In the genomic region with DNA sequence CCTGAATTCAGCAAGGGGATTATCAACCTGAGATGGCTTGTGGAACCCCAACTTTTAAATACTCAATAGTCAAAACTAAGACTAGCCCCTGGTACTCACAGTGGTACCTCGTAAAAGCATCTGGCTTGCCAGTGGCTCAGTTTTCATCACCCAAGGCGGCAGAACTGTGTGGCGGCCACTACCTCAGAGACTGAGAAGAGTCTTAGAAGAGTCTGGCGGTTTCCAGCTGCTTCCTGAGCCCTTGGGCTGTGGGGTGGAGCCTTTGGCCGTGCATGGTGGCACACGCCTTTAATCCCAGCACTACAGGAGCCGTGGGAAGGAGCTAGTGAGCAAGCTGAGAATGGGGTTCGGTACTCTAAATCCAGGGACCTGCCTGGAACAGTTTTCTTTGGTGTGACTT, we compare ENCODE assay signal across 16 mouse cellular contexts. TPM values are rescaled to one million over a fixed set of nuclear protein-coding genes. Genes with fewer than 3 reads are reported as not detected.
DNase-seq lines count a peak whose midpoint lies in the region; ATAC-seq and TF ChIP-seq lines count a peak whose summit lies in the region.
"Had no signal": no experiment of that assay in that cellular context is flagged by ENCODE, and none has a peak within 500 bp of the region (broad histone marks: within the 10 kb centered on the region; RNA-seq: fewer than 3 reads in every experiment).

No protein-coding gene starts in this region.

- WGBS in liver, embryonic 15.5 days (ENCODE audit: insufficient replicate concordance): 12% methylated on average over 8 of the region's 8 CpGs
- WGBS in embryonic facial prominence, embryonic 14.5 days: 11% methylated on average over 8 of the region's 8 CpGs
- 42% methylated on average over 8 of the region's 8 CpGs for WGBS in hindbrain, postnatal 0 days

- DNase-seq in liver: no peak
- DNase-seq in embryonic facial prominence, embryonic 14.5 days (ENCODE audit: low spot score): peak; percentile 75
- DNase-seq in urinary bladder, postnatal 10 days (ENCODE audit: low spot score): no peak
- DNase-seq in urinary bladder, postnatal 4 days (ENCODE audit: low spot score in 2 of 2): no peak
- DNase-seq in hindbrain, postnatal 0 days (ENCODE audit: low spot score): no peak
- DNase-seq: adrenal gland, postnatal 10 days; cerebellum, postnatal 14 days; gastrocnemius, postnatal 25 days; kidney, postnatal 36 days had no signal

- no peak for TF ChIP-seq POLR2A in myocyte (IDR thresholded peaks at IDR 0.05; ENCODE audit: insufficient read length, low read depth)

- ATAC-seq in liver, embryonic 15.5 days (ENCODE audit: insufficient read depth): no peak
- peak; percentile 37 for ATAC-seq in CD4-positive, CD25-positive, alpha-beta regulatory T cell, adult 4 months
- ATAC-seq in embryonic facial prominence, embryonic 14.5 days (ENCODE audit: low read depth): peak; percentile 53; the same call in 1 of the 2 replicates
- ATAC-seq in hindbrain, postnatal 0 days: no peak
- ATAC-seq: midbrain, embryonic 13.5 days had no signal

- no peaks in the 10 kb centered on the region for H3K9me3 ChIP-seq in liver, embryonic 15.5 days (replicated peaks)
- peaks cover 5% of the 10 kb centered on the region for H3K9me3 ChIP-seq in embryonic facial prominence, embryonic 14.5 days (ENCODE audit: control insufficient read depth, low read length)
- H3K9me3 ChIP-seq in hindbrain, postnatal 0 days (ENCODE audit: low read length): 0 out of 2 replicates have a peak, but pooled peaks cover 2% of the 10 kb centered on the region

- H3K27ac ChIP-seq in liver, embryonic 15.5 days (replicated peaks): no peak overlapping the region; the same call in 1 of the 2 replicates
- peak overlapping the region; percentile 63 for H3K27ac ChIP-seq in embryonic facial prominence, embryonic 14.5 days (replicated peaks; ENCODE audit: low read depth, low read length)
- no peak overlapping the region for H3K27ac ChIP-seq in hindbrain, postnatal 0 days
- H3K27ac ChIP-seq: hindbrain, embryonic 10.5 days; midbrain, embryonic 13.5 days had no signal

- H3ac ChIP-seq in myocyte (ENCODE audit: control insufficient read depth, insufficient read length): no peak overlapping the region

- H3K9ac ChIP-seq in liver, embryonic 15.5 days: no peak overlapping the region
- no peak overlapping the region for H3K9ac ChIP-seq in embryonic facial prominence, embryonic 14.5 days (ENCODE audit: low read depth, low read length)
- no peak overlapping the region for H3K9ac ChIP-seq in hindbrain, postnatal 0 days (replicated peaks; ENCODE audit: low read length)
- H3K9ac ChIP-seq: midbrain, embryonic 13.5 days had no signal

- no peak for TF ChIP-seq CTCF in hindbrain, postnatal 0 days (IDR thresholded peaks at IDR 0.05; ENCODE audit: low read depth)

- peak overlapping the region; percentile 5; the same call in 1 of the 2 replicates for H3K4me2 ChIP-seq in liver, embryonic 15.5 days
- peak overlapping the region; percentile 11; the same call in 1 of the 2 replicates for H3K4me2 ChIP-seq in embryonic facial prominence, embryonic 14.5 days (ENCODE audit: low read depth, low read length)
- H3K4me2 ChIP-seq in myocyte (ENCODE audit: low read depth): peak overlapping the region; percentile 61
- no peak overlapping the region for H3K4me2 ChIP-seq in hindbrain, postnatal 0 days (ENCODE audit: low read depth, low read length)
- H3K4me2 ChIP-seq: midbrain, embryonic 13.5 days had no signal

- peaks cover 11% of the 10 kb centered on the region; the same call in 1 of the 2 replicates for H3K27me3 ChIP-seq in liver, embryonic 15.5 days
- no peaks in the 10 kb centered on the region for H3K27me3 ChIP-seq in embryonic facial prominence, embryonic 14.5 days (replicated peaks; ENCODE audit: control insufficient read depth, insufficient read depth, low read length)
- H3K27me3 ChIP-seq in myocyte (ENCODE audit: control insufficient read depth, insufficient read depth, insufficient read length): no peaks in the 10 kb centered on the region
- 0 out of 2 replicates have a peak, but pooled peaks cover 3% of the 10 kb centered on the region for H3K27me3 ChIP-seq in hindbrain, postnatal 0 days (ENCODE audit: insufficient read depth, low read length)
- H3K27me3 ChIP-seq: midbrain, embryonic 13.5 days had no signal

- H3K36me3 ChIP-seq in liver, embryonic 15.5 days (replicated peaks): no peaks in the 10 kb centered on the region
- no peaks in the 10 kb centered on the region for H3K36me3 ChIP-seq in embryonic facial prominence, embryonic 14.5 days (ENCODE audit: control insufficient read depth, insufficient read depth, low read length)
- H3K36me3 ChIP-seq in myocyte (ENCODE audit: control insufficient read depth, insufficient read depth): no peaks in the 10 kb centered on the region
- H3K36me3 ChIP-seq in hindbrain, postnatal 0 days (ENCODE audit: insufficient read depth, low read length): no peaks in the 10 kb centered on the region
- H3K36me3 ChIP-seq: hindbrain, embryonic 10.5 days; midbrain, embryonic 13.5 days had no signal

- H3K79me2 ChIP-seq in myocyte (ENCODE audit: control insufficient read depth, insufficient read depth): no peaks in the 10 kb centered on the region

- H3K4me1 ChIP-seq in liver, embryonic 15.5 days (replicated peaks): 0 out of 2 replicates have a peak, but pooled peaks cover 6% of the 10 kb centered on the region
- peaks cover 19% of the 10 kb centered on the region for H3K4me1 ChIP-seq in embryonic facial prominence, embryonic 14.5 days (ENCODE audit: control insufficient read depth, insufficient read depth, low read length)
- H3K4me1 ChIP-seq in hindbrain, postnatal 0 days (ENCODE audit: insufficient read depth, low read length): no peaks in the 10 kb centered on the region
- H3K4me1 ChIP-seq: midbrain, embryonic 13.5 days had no signal

- no peak overlapping the region for H3K4me3 ChIP-seq in liver, embryonic 15.5 days (replicated peaks)
- H3K4me3 ChIP-seq in embryonic facial prominence, embryonic 14.5 days (ENCODE audit: low read depth, low read length): no peak overlapping the region
- H3K4me3 ChIP-seq in myocyte: no peak overlapping the region
- H3K4me3 ChIP-seq in hindbrain, postnatal 0 days (ENCODE audit: low read length): no peak overlapping the region
- H3K4me3 ChIP-seq: hindbrain, embryonic 10.5 days; midbrain, embryonic 13.5 days had no signal

TF ChIP-seq in myocyte, 11 proteins besides CTCF, POLR2A, EP300 and RAD21 (continues in another document):
- no peak for TF ChIP-seq REST (IDR thresholded peaks at IDR 0.05; ENCODE audit: insufficient read depth, insufficient read length)
- no peak for TF ChIP-seq USF1 (IDR thresholded peaks at IDR 0.05; ENCODE audit: low read depth)
- TF ChIP-seq SRF (IDR thresholded peaks at IDR 0.05; ENCODE audit: control insufficient read depth, insufficient read length, low read depth): no peak
- TF ChIP-seq MYOD1 (IDR thresholded peaks at IDR 0.05; ENCODE audit: control insufficient read depth in 1 of 3, insufficient read length in 2 of 3, low read depth in 2 of 3): no peak
- TF ChIP-seq TCF3 (IDR thresholded peaks at IDR 0.05; ENCODE audit: insufficient read length, low read depth): no peak
- no peak for TF ChIP-seq CEBPB (IDR thresholded peaks at IDR 0.05; ENCODE audit: insufficient read depth, poor library complexity, severe bottlenecking)
- TF ChIP-seq TCF12 (IDR thresholded peaks at IDR 0.05; ENCODE audit: insufficient read depth, poor library complexity, severe bottlenecking): no peak

RNA-seq across cellular contexts. Expression of gene Pigt, which starts 25.0 kb away (rescaled TPM):
- 23.6 and 25.9 TPM in 2 replicates for polyA plus RNA-seq in liver, embryonic 15.5 days (2015; fragmentation: Nextera tagmentation; extraction: Ambion mirVana)
- polyA plus RNA-seq in CD4-positive, CD25-positive, alpha-beta regulatory T cell, adult 4 months (2017; shearing (Covaris generic)): 10 to 100 TPM; 17.0 to 27.0 TPM
- 72.9 and 76.9 TPM in 2 replicates for polyA plus RNA-seq in embryonic facial prominence, embryonic 14.5 days (2014; fragmentation: Nextera tagmentation; extraction: Ambion mirVana)
- 79.2 TPM for polyA plus RNA-seq in myocyte (2012; fragmentation: generic; extraction: Trizol)
- total RNA-seq in hindbrain, postnatal 0 days (2014; rRNA removed): 118 and 134 TPM in 2 replicates
- polyA plus RNA-seq in hindbrain, postnatal 0 days (2015; fragmentation: Nextera tagmentation; extraction: Ambion mirVana): 102 and 116 TPM in 2 replicates

RNA-seq across cellular contexts. Expression of gene Dbndd2, which starts 36.4 kb away (rescaled TPM):
- polyA plus RNA-seq in liver, embryonic 15.5 days (2015; fragmentation: Nextera tagmentation; extraction: Ambion mirVana): 2.2 and 6.2 TPM in 2 replicates
- 1 to 10 TPM; 3.7 to 4.5 TPM for polyA plus RNA-seq in CD4-positive, CD25-positive, alpha-beta regulatory T cell, adult 4 months (2017; shearing (Covaris generic))
- polyA plus RNA-seq in embryonic facial prominence, embryonic 14.5 days (2014; fragmentation: Nextera tagmentation; extraction: Ambion mirVana): 4.1 and 10.5 TPM in 2 replicates
- 16.4 TPM for polyA plus RNA-seq in myocyte (2012; fragmentation: generic; extraction: Trizol)
- total RNA-seq in hindbrain, postnatal 0 days (2014; rRNA removed): 29.5 and 30.9 TPM in 2 replicates
- 37.2 and 38.0 TPM in 2 replicates for polyA plus RNA-seq in hindbrain, postnatal 0 days (2015; fragmentation: Nextera tagmentation; extraction: Ambion mirVana)

RNA-seq across cellular contexts. Expression of gene Wfdc2, which starts 39.9 kb away (rescaled TPM):
- 1.7 TPM in 2 replicates for polyA plus RNA-seq in liver, embryonic 15.5 days (2015; fragmentation: Nextera tagmentation; extraction: Ambion mirVana)
- 1 to 10 TPM; 2.2 to 3.0 TPM for polyA plus RNA-seq in CD4-positive, CD25-positive, alpha-beta regulatory T cell, adult 4 months (2017; shearing (Covaris generic))
- 53.7 and 62.4 TPM in 2 replicates for polyA plus RNA-seq in embryonic facial prominence, embryonic 14.5 days (2014; fragmentation: Nextera tagmentation; extraction: Ambion mirVana)
- not detected for polyA plus RNA-seq in myocyte (2012; fragmentation: generic; extraction: Trizol)
- total RNA-seq in hindbrain, postnatal 0 days (2014; rRNA removed): 1.5 and 2.7 TPM in 2 replicates
- polyA plus RNA-seq in hindbrain, postnatal 0 days (2015; fragmentation: Nextera tagmentation; extraction: Ambion mirVana): 3.1 and 4.5 TPM in 2 replicates
- total RNA-seq: gastrocnemius, postnatal 25 days; left cerebral cortex, postnatal 36 days had no signal

RNA-seq across cellular contexts. Expression of gene Trp53tg5, which starts 48.8 kb away (rescaled TPM):
- not detected in 2 replicates for polyA plus RNA-seq in liver, embryonic 15.5 days (2015; fragmentation: Nextera tagmentation; extraction: Ambion mirVana)
- polyA plus RNA-seq in CD4-positive, CD25-positive, alpha-beta regulatory T cell, adult 4 months (2017; shearing (Covaris generic)): not detected
- not detected in 2 replicates for polyA plus RNA-seq in embryonic facial prominence, embryonic 14.5 days (2014; fragmentation: Nextera tagmentation; extraction: Ambion mirVana)
- not detected for polyA plus RNA-seq in myocyte (2012; fragmentation: generic; extraction: Trizol)
- total RNA-seq in hindbrain, postnatal 0 days (2014; rRNA removed): not detected in 2 replicates
- polyA plus RNA-seq in hindbrain, postnatal 0 days (2015; fragmentation: Nextera tagmentation; extraction: Ambion mirVana): not detected in 2 replicates
- total RNA-seq: adrenal gland, postnatal 10 days; gastrocnemius, postnatal 25 days; left cerebral cortex, postnatal 36 days had no signal
- polyA plus RNA-seq: forebrain, embryonic 11.5 days; hindbrain, embryonic 10.5 days; midbrain, embryonic 13.5 days had no signal

RNA-seq across cellular contexts. Expression of gene Spint3, which starts 51.0 kb away (rescaled TPM):
- polyA plus RNA-seq in liver, embryonic 15.5 days (2015; fragmentation: Nextera tagmentation; extraction: Ambion mirVana): not detected in 2 replicates
- polyA plus RNA-seq in CD4-positive, CD25-positive, alpha-beta regulatory T cell, adult 4 months (2017; shearing (Covaris generic)): not detected
- not detected in 2 replicates for polyA plus RNA-seq in embryonic facial prominence, embryonic 14.5 days (2014; fragmentation: Nextera tagmentation; extraction: Ambion mirVana)
- not detected for polyA plus RNA-seq in myocyte (2012; fragmentation: generic; extraction: Trizol)
- total RNA-seq in hindbrain, postnatal 0 days (2014; rRNA removed): not detected in 2 replicates
- not detected in 2 replicates for polyA plus RNA-seq in hindbrain, postnatal 0 days (2015; fragmentation: Nextera tagmentation; extraction: Ambion mirVana)
- total RNA-seq: adrenal gland, postnatal 10 days; gastrocnemius, postnatal 25 days; left cerebral cortex, postnatal 36 days had no signal
- polyA plus RNA-seq: forebrain, embryonic 11.5 days; hindbrain, embryonic 10.5 days; midbrain, embryonic 13.5 days had no signal

Comparison
In these comparisons a context has a peak if more than half of its experiments do, and no peak if none do; other contexts are left out.
1. ATAC-seq: peak in CD4-positive, CD25-positive, alpha-beta regulatory T cell, adult 4 months (single experiment) and embryonic facial prominence, embryonic 14.5 days (single experiment); none in liver, embryonic 15.5 days (single experiment) and hindbrain, postnatal 0 days (single experiment).